Mouse (Mus musculus) G1E (cell line): ENCODE results near the gene Pnrc1.

Source experiments
- CTCF ChIP-seq: IDR thresholded peaks from 2 replicates; pipeline ENCODE4 v1.5.1; 2012; ENCODE audit warnings: low read depth, low read length, inconsistent platforms, mixed read lengths
- GATA1 ChIP-seq: IDR thresholded peaks from 2 replicates; pipeline ENCODE4 v1.6.1; 2012; ENCODE audit warnings: borderline replicate concordance, low read length, inconsistent platforms, mixed read lengths
- POLR2AphosphoS5 ChIP-seq: IDR thresholded peaks from 2 replicates; pipeline ENCODE4 v1.6.1; 2012; ENCODE audit warnings: low read depth, low read length, inconsistent platforms; ENCODE audit not compliant: insufficient replicate concordance
- TAL1 ChIP-seq: conservative IDR thresholded peaks from 2 replicates; pipeline ENCODE4 v1.6.1; 2012; ENCODE audit warnings: low read depth, low read length, inconsistent platforms, mixed read lengths

GRCm38 (mm10) chr4:33254706-33255105 lies 35.3 kb downstream of the Pnrc1 start:
- TF ChIP-seq CTCF (no peak), POLR2AphosphoS5 (no peak), TAL1 (no peak), GATA1 (no peak)
